Mouse (Mus musculus) neural tube, embryonic 11.5 days (tissue): Measurements from ENCODE around the gene 1700019N19Rik. TPM values are rescaled to one million over a fixed set of nuclear protein-coding genes. Genes with fewer than 3 reads are reported as not detected.
A peak's percentile ranks its signal among the peaks of the same experiment; 100 is the strongest.

Experiments
- ATAC-seq: fragments of 200-750 bp; cut with Nextera tagmentation; 2 replicates; pipeline ENCODE4 v1.8.0; 2017; ENCODE audit warnings: moderate number of reproducible peaks, mild to moderate bottlenecking, moderate TSS enrichment, moderate library complexity; ENCODE audit not compliant: insufficient read depth, low FRiP score, low TSS enrichment
- DNase-seq: peaks from one replicate; pipeline ENCODE4 v3.0.0-alpha.2; 2015; ENCODE audit warnings: low spot score
- H3K27ac ChIP-seq: fragments of 300-500 bp; sonication (generic); 2 replicates; pipeline ENCODE4 v1.5.1; 2014; ENCODE audit warnings: low read depth, mild to moderate bottlenecking, low read length
- H3K27me3 ChIP-seq: fragments of 300-500 bp; sonication (generic); 2 replicates; pipeline ENCODE4 v1.6.1; 2014; ENCODE audit warnings: mild to moderate bottlenecking, low read length, mixed read lengths; ENCODE audit not compliant: control insufficient read depth, insufficient read depth
- H3K36me3 ChIP-seq: fragments of 300-500 bp; sonication (generic); 2 replicates; pipeline ENCODE4 v1.6.1; 2014; ENCODE audit warnings: mild to moderate bottlenecking, low read length, moderate library complexity, mixed read lengths; ENCODE audit not compliant: control insufficient read depth, insufficient read depth
- H3K4me1 ChIP-seq: fragments of 300-500 bp; sonication (generic); 2 replicates; pipeline ENCODE4 v1.6.1; 2014; ENCODE audit warnings: low read length, mixed read lengths; ENCODE audit not compliant: control insufficient read depth, insufficient read depth
- H3K4me2 ChIP-seq: fragments of 300-500 bp; sonication (generic); 2 replicates; pipeline ENCODE4 v1.6.1; 2014; ENCODE audit warnings: low read depth, mild to moderate bottlenecking, moderate library complexity
- H3K4me3 ChIP-seq: fragments of 300-500 bp; sonication (generic); 2 replicates; pipeline ENCODE4 v1.5.1; 2014; ENCODE audit warnings: low read depth, low read length
- H3K9ac ChIP-seq: fragments of 300-500 bp; sonication (generic); 2 replicates; pipeline ENCODE4 v1.6.1; 2014; ENCODE audit warnings: mild to moderate bottlenecking, low read length
- H3K9me3 ChIP-seq: fragments of 300-500 bp; sonication (generic); 2 replicates; pipeline ENCODE4 v1.6.1; 2016; ENCODE audit warnings: low read length; ENCODE audit not compliant: control insufficient read depth
- WGBS: fragments of 180-500 bp; shearing (Covaris S2); extraction: QIAGEN DNeasy Blood & Tissue Kit; methylation state at CpG from one replicate; pipeline ENCODE4 v1.1.7; 2014; 5-methylcytosine and 5-hydroxymethylcytosine counted together
- polyA plus RNA-seq: library from polyadenylated mRNA; unstranded; fragments of >200 nt; fragmentation: Nextera tagmentation; extraction: Ambion mirVana; gene quantifications from 2 replicates; pipeline ENCODE4 v1.2.1, GENCODE M21; 2014

Gene 1700019N19Rik
- polyA plus RNA-seq, 1 experiment from 2014 or later, result not detected

DNA sequence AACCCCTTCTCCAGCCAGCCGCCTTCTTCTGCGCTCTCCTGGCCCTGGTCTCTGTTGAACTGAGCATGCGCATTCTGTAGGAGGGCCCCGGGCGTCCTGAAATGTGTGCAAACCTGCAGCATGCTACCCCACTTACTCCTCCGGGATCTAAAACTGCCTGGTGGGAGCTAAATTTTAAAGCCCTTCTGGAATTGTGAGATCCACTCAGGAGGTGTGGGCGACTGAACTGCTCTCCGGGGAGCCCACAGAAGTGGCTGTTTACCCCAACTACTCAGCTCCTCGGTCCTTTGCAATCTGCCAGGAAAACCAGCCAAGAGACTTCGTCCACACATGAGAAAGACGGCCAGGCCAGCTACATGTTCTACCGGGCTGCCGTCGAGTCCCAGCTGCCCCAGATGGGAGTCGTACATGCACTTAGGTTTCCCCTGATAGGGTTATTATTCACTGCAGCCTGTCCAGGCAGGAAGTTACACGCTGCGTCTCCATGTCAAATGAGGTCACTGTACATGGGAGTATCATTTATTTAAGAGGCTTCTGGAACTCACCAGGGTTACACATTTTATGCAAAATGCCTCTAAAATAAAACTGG lies 22.3 kb upstream of the 1700019N19Rik start:
- Histone ChIP-seq H3K36me3 (no peaks in the 10 kb centered on the region), H3K27ac (no peak overlapping the region), H3K4me1 (no peaks in the 10 kb centered on the region), H3K9me3 (no peaks in the 10 kb centered on the region), H3K4me3 (no peak overlapping the region), H3K9ac (no peak overlapping the region), H3K27me3 (no peaks in the 10 kb centered on the region), H3K4me2 (no peak overlapping the region)
- 72% methylated on average over 17 of the region's 17 CpGs for WGBS
- no peak for ATAC-seq
- DNase-seq, result no peak

GRCm38 (mm10) chr19:58815179-58815922 lies 21.1 kb upstream of the 1700019N19Rik start:
- H3K27ac ChIP-seq, result no peak overlapping the region
- no peaks in the 10 kb centered on the region for H3K27me3 ChIP-seq
- 80% methylated on average over 13 of the region's 13 CpGs for WGBS
- H3K4me1 ChIP-seq, result no peaks in the 10 kb centered on the region
- ATAC-seq, result no peak
- no peaks in the 10 kb centered on the region for H3K9me3 ChIP-seq
- no peak overlapping the region for H3K9ac ChIP-seq
- no peak overlapping the region for H3K4me2 ChIP-seq
- H3K36me3 ChIP-seq, result no peaks in the 10 kb centered on the region
- DNase-seq, result no peak
- no peak overlapping the region for H3K4me3 ChIP-seq

GRCm38 (mm10) chr19:58810536-58810935 lies 16.3 kb upstream of the 1700019N19Rik start:
- Histone ChIP-seq H3K9ac (no peak overlapping the region), H3K4me1 (no peaks in the 10 kb centered on the region), H3K4me3 (no peak overlapping the region), H3K36me3 (no peaks in the 10 kb centered on the region), H3K9me3 (no peaks in the 10 kb centered on the region), H3K27me3 (no peaks in the 10 kb centered on the region), H3K4me2 (no peak overlapping the region), H3K27ac (no peak overlapping the region)
- ATAC-seq, result no peak
- 77% methylated on average over 5 of the region's 5 CpGs for WGBS
- no peak for DNase-seq

GRCm38 (mm10) chr19:58808864-58809263 lies 14.6 kb upstream of the 1700019N19Rik start:
- DNase-seq (no peak), ATAC-seq (no peak)
- Histone ChIP-seq H3K9me3 (no peaks in the 10 kb centered on the region), H3K9ac (no peak overlapping the region), H3K36me3 (no peaks in the 10 kb centered on the region), H3K4me3 (no peak overlapping the region), H3K27ac (no peak overlapping the region), H3K4me2 (no peak overlapping the region), H3K27me3 (no peaks in the 10 kb centered on the region), H3K4me1 (no peaks in the 10 kb centered on the region)
- WGBS, result 83% methylated on average over 6 of the region's 6 CpGs

DNA sequence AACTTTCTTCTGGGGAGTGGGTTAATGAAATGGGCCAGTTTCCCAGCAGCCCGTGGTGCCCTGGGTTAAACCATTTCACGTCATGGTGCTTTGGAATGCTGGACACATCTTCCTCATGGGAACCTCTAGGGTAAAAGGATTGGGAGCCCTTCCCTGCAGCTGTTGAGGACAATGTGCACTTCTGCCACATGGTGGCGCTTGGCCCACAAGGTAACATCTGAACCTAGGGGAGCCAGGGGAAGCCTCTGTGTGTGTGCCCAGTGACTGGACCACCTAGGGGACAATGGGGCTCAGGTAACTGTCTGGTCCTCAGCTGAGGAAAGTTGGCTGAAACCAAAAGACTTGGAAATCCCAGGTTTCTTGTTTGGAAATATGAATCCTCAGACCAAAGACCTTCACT lies 12.1 kb upstream of the 1700019N19Rik start:
- Histone ChIP-seq H3K9me3 (no peaks in the 10 kb centered on the region), H3K36me3 (no peaks in the 10 kb centered on the region), H3K27ac (no peak overlapping the region), H3K4me3 (no peak overlapping the region), H3K4me2 (no peak overlapping the region), H3K4me1 (no peaks in the 10 kb centered on the region), H3K9ac (no peak overlapping the region), H3K27me3 (no peaks in the 10 kb centered on the region)
- DNase-seq (peak; percentile 82), ATAC-seq (no peak)
- 3% methylated on average over 3 of the region's 3 CpGs for WGBS

GRCm38 (mm10) chr19:58805191-58805779 lies 11.0 kb upstream of the 1700019N19Rik start:
- DNase-seq (no peak), ATAC-seq (no peak)
- H3K36me3 ChIP-seq, result no peaks in the 10 kb centered on the region

DNA sequence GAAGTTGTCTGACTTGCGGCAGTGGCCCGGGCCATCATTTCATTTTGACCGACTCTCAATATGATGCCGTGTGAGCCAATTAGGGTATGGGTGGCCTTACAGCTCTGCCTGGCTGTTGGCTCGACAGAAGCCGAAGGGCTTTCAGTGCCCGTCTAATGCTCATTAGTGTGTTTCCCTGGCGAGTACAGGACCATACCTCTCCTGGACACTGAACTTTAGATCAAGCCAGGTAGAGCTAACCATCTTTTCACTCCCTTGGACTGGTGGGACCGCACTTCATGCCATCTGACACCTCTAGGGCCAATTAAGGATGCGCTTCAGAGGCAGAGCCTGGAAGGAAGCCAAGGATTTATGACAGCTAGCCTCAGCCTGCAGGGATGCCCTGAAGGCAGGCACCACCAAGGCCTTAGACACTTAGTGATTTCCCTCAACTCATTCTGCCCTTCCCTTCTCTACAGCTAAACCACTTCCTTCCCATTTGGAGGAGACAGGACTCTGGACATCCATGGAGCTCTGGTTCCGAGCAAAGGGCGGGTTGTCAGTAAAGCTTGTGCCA lies 931 bp upstream of the 1700019N19Rik start:
- ATAC-seq, result no peak
- Histone ChIP-seq H3K36me3 (no peaks in the 10 kb centered on the region), H3K27me3 (no peaks in the 10 kb centered on the region), H3K4me1 (no peaks in the 10 kb centered on the region; the same call in 1 of the 2 replicates), H3K9ac (no peak overlapping the region), H3K27ac (no peak overlapping the region), H3K4me2 (no peak overlapping the region), H3K4me3 (no peak overlapping the region), H3K9me3 (no peaks in the 10 kb centered on the region)
- WGBS, result 62% methylated on average over 12 of the region's 12 CpGs
- DNase-seq, result no peak

More at GRCm38 (mm10) chr19:58805191-58805779, 11.0 kb upstream of the 1700019N19Rik start:
- no peak overlapping the region for H3K4me2 ChIP-seq
- H3K27me3 ChIP-seq, result no peaks in the 10 kb centered on the region
- H3K4me1 ChIP-seq, result no peaks in the 10 kb centered on the region
- H3K4me3 ChIP-seq, result no peak overlapping the region
- H3K9me3 ChIP-seq, result no peaks in the 10 kb centered on the region
- H3K9ac ChIP-seq, result no peak overlapping the region
- 91% methylated on average over 9 of the region's 9 CpGs for WGBS
- no peak overlapping the region for H3K27ac ChIP-seq

DNA sequence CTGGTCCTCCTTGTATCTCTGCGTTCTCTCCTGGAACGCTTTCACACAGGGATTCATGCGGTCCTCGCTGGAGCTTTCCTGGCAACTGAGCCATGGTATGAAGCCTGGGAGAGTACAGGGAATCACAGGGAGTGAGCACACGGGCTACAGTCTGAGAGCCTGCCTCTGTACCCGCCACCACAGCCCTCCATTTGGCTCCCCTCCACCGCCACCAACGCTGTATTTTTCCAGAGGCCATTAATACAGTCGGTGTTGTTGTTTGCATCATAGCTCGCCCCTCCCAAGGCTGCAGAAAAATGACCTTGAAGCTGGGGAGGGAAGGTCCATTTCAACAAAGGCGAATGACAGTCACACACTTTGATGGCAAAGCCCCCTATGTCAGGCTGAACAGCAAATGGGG lies 5.1 kb downstream of the 1700019N19Rik start:
- no peak for ATAC-seq
- DNase-seq, result no peak
- H3K9ac ChIP-seq, result no peak overlapping the region
- WGBS, result 67% methylated on average over 11 of the region's 11 CpGs
- no peaks in the 10 kb centered on the region for H3K27me3 ChIP-seq
- no peak overlapping the region for H3K4me3 ChIP-seq
- no peaks in the 10 kb centered on the region for H3K9me3 ChIP-seq
- no peaks in the 10 kb centered on the region for H3K4me1 ChIP-seq
- H3K27ac ChIP-seq, result no peak overlapping the region
- H3K4me2 ChIP-seq, result no peak overlapping the region
- no peaks in the 10 kb centered on the region for H3K36me3 ChIP-seq
